Mouse (Mus musculus) liver, embryonic 13.5 days (tissue): ENCODE results near the gene Tmem198. TPM values are rescaled to one million over a fixed set of nuclear protein-coding genes. Genes with fewer than 3 reads are reported as not detected.

Experiments
- ATAC-seq: fragments of 200-750 bp; cut with Nextera tagmentation; 2 replicates; pipeline ENCODE4 v1.8.0; 2017; ENCODE audit warnings: low read depth, mild to moderate bottlenecking, moderate number of reproducible peaks, moderate library complexity
- DNase-seq: peaks from one replicate; pipeline ENCODE4 v3.0.0; 2022
- H3K27ac ChIP-seq: fragments of 300-500 bp; sonication (generic); 2 replicates; pipeline ENCODE4 v1.5.1; 2015; ENCODE audit warnings: moderate library complexity, mild to moderate bottlenecking, inconsistent platforms
- H3K27me3 ChIP-seq: fragments of 300-500 bp; sonication (generic); 2 replicates; pipeline ENCODE4 v1.6.1; 2015; ENCODE audit warnings: mild to moderate bottlenecking, inconsistent platforms
- H3K36me3 ChIP-seq: fragments of 300-500 bp; sonication (generic); 2 replicates; pipeline ENCODE4 v1.6.1; 2015; ENCODE audit warnings: mild to moderate bottlenecking, inconsistent platforms
- H3K4me1 ChIP-seq: fragments of 300-500 bp; sonication (generic); replicated peaks from 2 replicates; pipeline ENCODE4 v1.6.1; 2015; ENCODE audit warnings: inconsistent platforms
- H3K4me2 ChIP-seq: fragments of 300-500 bp; sonication (generic); 2 replicates; pipeline ENCODE4 v1.6.1; 2015; ENCODE audit warnings: inconsistent platforms, mild to moderate bottlenecking, moderate library complexity
- H3K4me3 ChIP-seq: fragments of 300-500 bp; sonication (generic); replicated peaks from 2 replicates; pipeline ENCODE4 v1.5.1; 2015; ENCODE audit warnings: mild to moderate bottlenecking, inconsistent platforms
- H3K9ac ChIP-seq: fragments of 300-500 bp; sonication (generic); 2 replicates; pipeline ENCODE4 v1.6.1; 2015; ENCODE audit warnings: mild to moderate bottlenecking, inconsistent platforms
- H3K9me3 ChIP-seq: fragments of 300-500 bp; sonication (generic); replicated peaks from 2 replicates; pipeline ENCODE4 v1.6.1; 2016; ENCODE audit warnings: inconsistent platforms
- WGBS: fragments of 180-500 bp; shearing (Covaris S2); methylation state at CpG from one replicate; pipeline ENCODE4 v1.1.7; 2015; ENCODE audit not compliant: insufficient replicate concordance; 5-methylcytosine and 5-hydroxymethylcytosine counted together
- polyA plus RNA-seq: library from polyadenylated mRNA; unstranded; fragments of >200 nt; fragmentation: Nextera tagmentation; extraction: Ambion mirVana; gene quantifications from 2 replicates; pipeline ENCODE4 v1.2.1, GENCODE M21; 2015

Tmem198 gene
- polyA plus RNA-seq, 1 experiment from 2014 or later = 0.10 TPM

DNA sequence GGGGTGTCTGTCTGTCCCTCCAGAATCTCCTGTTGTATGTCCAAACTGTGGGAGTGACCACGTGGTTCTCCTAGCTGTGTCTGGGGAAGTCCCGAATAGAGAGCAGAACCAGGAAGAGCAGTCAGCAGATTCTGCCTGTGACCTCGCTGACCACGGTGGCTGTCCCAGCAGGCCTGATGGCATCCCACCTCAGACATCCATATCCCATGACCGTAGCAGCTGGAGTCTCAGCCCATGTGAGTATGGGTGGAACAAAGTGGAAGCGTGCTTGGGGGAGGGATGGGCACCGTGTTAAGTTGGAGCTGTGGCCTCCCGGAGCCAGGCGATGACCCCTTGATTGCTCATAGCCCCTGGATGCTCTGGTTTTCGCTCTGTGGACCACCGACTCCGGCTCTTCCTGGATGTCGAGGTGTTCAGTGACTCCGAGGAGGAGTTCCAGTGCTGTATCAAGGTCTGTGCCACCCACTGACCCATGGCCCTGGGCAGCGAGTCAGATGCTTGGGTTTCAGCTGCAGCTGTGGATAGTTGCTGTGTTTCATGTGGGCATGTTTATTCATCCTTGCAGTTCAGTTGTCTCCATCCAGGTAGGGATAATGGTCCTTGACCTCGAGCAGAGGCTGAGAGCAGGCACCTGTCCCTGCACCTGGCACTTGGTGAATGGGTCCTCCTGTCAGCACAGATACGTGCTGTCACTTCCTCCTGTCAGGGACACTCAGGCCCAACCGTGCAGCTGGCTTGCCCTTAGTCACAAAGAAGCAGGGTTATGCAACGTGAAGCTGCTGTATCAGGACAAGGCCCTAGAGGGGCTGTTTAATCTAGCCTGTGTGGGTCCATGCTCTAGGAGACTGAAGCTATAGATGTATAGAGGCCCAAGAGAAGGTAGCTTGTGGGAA lies 53.2 kb downstream of the Tmem198 start:
- Histone ChIP-seq H3K9ac (no peak overlapping the region), H3K9me3 (no peaks in the 10 kb centered on the region), H3K4me1 (no peaks in the 10 kb centered on the region), H3K36me3 (peaks cover 28% of the 10 kb centered on the region), H3K27ac (no peak overlapping the region), H3K27me3 (no peaks in the 10 kb centered on the region), H3K4me2 (no peak overlapping the region), H3K4me3 (no peak overlapping the region)
- 81% methylated on average over 19 of the region's 19 CpGs for WGBS
- no peak for DNase-seq
- no peak for ATAC-seq

DNA sequence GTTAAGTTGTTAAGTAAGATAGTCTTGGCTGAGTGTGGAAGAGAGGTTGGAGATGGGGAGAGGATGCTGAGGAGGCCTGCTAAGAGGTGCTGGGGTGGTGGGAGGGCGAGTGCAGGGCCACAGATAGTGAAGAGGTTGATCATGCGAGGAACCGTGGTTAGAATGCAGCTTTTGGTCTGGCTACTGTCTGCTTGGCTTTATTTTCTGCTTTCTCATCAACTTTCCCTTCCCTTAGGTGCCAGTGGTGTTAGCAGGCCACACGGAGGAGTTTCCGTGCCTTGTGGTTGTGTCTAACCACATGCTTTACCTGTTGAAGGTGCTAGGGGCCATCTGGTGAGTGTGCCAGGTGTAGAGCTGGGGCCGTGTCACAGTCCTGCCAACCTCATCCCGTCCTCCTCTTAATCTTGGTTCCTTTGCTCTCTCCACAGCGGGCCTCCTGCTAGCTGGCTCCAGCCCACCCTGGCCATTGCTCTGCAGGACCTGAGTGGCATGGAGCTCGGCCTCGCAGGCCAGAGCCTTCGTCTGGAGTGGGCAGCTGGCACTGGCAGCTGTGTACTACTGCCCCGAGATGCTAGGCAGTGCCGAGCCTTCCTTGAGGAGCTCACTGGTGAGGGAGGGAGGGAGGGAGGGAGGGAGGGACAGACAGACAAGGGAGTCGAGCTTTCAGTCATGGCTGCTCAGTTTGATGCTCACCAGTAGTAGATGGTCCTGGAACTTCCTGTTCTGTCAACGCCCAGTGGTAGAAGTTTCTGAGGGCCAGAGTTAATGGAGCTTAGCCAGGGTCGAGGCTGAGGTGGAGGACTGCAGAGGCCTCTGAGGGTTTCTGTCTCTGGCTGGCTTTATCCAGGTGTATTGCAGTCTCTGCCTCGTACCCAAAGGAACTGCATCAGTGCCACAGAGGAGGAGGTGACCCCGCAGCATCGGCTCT lies 54.3 kb downstream of the Tmem198 start:
- WGBS = 71% methylated on average over 19 of the region's 19 CpGs
- Histone ChIP-seq H3K4me2 (no peak overlapping the region), H3K27ac (no peak overlapping the region), H3K4me1 (no peaks in the 10 kb centered on the region; the same call in 1 of the 2 replicates), H3K4me3 (no peak overlapping the region), H3K36me3 (peaks cover 27% of the 10 kb centered on the region), H3K27me3 (no peaks in the 10 kb centered on the region), H3K9me3 (no peaks in the 10 kb centered on the region), H3K9ac (no peak overlapping the region)
- no peak for ATAC-seq
- DNase-seq = no peak

Other genes starting within 250 kb of the Tmem198 start
- not detected in 2 replicates for gene A630095N17Rik, start 247.4 kb upstream of the Tmem198 start, polyA plus RNA-seq
- 31.2 and 34.7 TPM in 2 replicates for gene Dnajb2, start 243.1 kb upstream of the Tmem198 start, polyA plus RNA-seq
- 0.17 and 0.24 TPM in 2 replicates for gene Ptprn, start 215.0 kb upstream of the Tmem198 start, polyA plus RNA-seq
- not detected in 2 replicates for gene Resp18, start 201.1 kb upstream of the Tmem198 start, polyA plus RNA-seq
- gene Dnpep, start 161.5 kb upstream of the Tmem198 start, polyA plus RNA-seq = 53.1 and 58.0 TPM in 2 replicates
- 5.0 and 5.1 TPM in 2 replicates for gene Des, start 119.2 kb upstream of the Tmem198 start, polyA plus RNA-seq
- gene Speg, start 104.2 kb upstream of the Tmem198 start, polyA plus RNA-seq = 10.3 and 10.7 TPM in 2 replicates
- 37.1 and 41.7 TPM in 2 replicates for gene Gmppa, start 43.6 kb upstream of the Tmem198 start, polyA plus RNA-seq
- gene Asic4, start 29.1 kb upstream of the Tmem198 start, polyA plus RNA-seq = 0.14 and 0.25 TPM in 2 replicates
- 5.6 and 5.7 TPM in 2 replicates for gene Chpf, start 225 bp upstream of the Tmem198 start, polyA plus RNA-seq
- gene Obsl1, start 26.9 kb downstream of the Tmem198 start, polyA plus RNA-seq = 7.4 and 9.0 TPM in 2 replicates
- 0.50 and 0.51 TPM in 2 replicates for gene Inha, start 27.5 kb downstream of the Tmem198 start, polyA plus RNA-seq
- 5.5 and 6.2 TPM in 2 replicates for gene Stk11ip, start 42.0 kb downstream of the Tmem198 start, polyA plus RNA-seq
- 0.96 and 1.2 TPM in 2 replicates for gene Slc4a3, start 66.7 kb downstream of the Tmem198 start, polyA plus RNA-seq